Mouse (Mus musculus): ENCODE data around the gene Gm7579. TPM values are rescaled to one million over a fixed set of nuclear protein-coding genes. Genes with fewer than 3 reads are reported as not detected.
A peak's percentile ranks its signal among the peaks of the same experiment; 100 is the strongest.
"Not testable (repeated sequence)": the region's sequence is repeated elsewhere in the genome, so short reads cannot be mapped to it uniquely, and the experiment has no call there.

Gene Gm7579
- polyA plus RNA-seq, 1 experiment from 2014 or later, result not detected

GRCm38 (mm10) chr7:142224518-142224917 is 12.9 kb downstream of the Gm7579 start:
- 59% methylated on average over 2 of the region's 2 CpGs for WGBS

DNA sequence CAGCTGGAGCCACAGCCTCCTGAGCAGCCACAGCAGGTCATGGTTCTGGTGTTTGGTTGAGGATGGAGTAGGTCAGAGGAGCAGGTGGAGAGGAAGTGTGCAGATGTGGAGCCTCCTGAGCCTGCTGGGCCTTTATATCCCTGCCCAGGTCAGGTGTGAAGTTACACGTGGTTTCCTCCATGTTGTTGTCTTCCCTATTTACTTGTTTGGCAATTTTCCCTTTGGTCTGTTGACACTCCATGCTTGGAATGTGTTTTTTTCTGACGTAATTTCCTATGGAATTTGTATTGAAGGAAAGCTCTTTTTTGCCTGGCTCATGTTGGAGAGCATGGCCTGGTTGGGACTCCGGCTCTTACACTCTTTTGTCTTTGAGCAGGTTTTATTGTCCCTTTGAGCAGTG is 18.2 kb downstream of the Gm7579 start, which contains the start of gene Krtap5-5:
Gene Krtap5-5 (minus strand): TSS at position 101 of the 400 bp plus-strand sequence.
- H3K27ac ChIP-seq (replicated peaks); H3K4me1 ChIP-seq (replicated peaks); H3K4me3 ChIP-seq; H3K27me3 ChIP-seq; H3K9ac ChIP-seq; H3K4me2 ChIP-seq; H3K36me3 ChIP-seq; ATAC-seq (ENCODE audit: low FRiP score, low read depth); H3K9me3 ChIP-seq: not testable (repeated sequence)
- 59% methylated on average over 3 of the region's 3 CpGs for WGBS

More at GRCm38 (mm10) chr7:142224518-142224917, 12.9 kb downstream of the Gm7579 start:
- Histone ChIP-seq H3K9ac (no peak overlapping the region), H3K27me3 (no peaks in the 10 kb centered on the region), H3K4me3 (no peak overlapping the region), H3K27ac (replicated peaks) (no peak overlapping the region), H3K4me1 (replicated peaks) (no peaks in the 10 kb centered on the region), H3K4me2 (no peak overlapping the region), H3K9me3 (no peaks in the 10 kb centered on the region), H3K36me3 (no peaks in the 10 kb centered on the region)
- ATAC-seq (ENCODE audit: low FRiP score, low read depth), result no peak

DNA sequence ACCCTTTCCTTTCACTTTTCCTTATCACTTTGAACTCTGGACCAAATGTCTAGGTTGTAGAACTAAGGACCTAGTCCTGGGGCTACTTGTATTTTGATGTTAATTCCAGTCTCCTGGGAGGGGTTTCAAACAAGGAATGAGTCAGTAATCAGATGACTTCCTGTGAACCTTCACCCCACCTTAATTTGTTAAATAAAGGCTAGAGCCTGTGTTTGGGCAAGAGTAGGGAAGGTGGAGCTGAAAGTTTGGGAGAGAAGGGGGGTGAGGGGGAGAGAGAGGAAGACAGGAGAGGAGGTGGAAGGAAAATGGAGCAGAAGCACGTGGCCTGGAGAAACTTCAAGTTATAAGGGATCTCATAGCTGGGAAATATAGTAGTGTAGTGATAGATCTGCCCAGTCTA is 19.9 kb downstream of the Gm7579 start:
- Histone ChIP-seq H3K4me1 (replicated peaks) (no peaks in the 10 kb centered on the region), H3K27ac (replicated peaks) (no peak overlapping the region), H3K4me2 (no peak overlapping the region), H3K4me3 (no peak overlapping the region), H3K27me3 (no peaks in the 10 kb centered on the region), H3K9ac (no peak overlapping the region), H3K36me3 (no peaks in the 10 kb centered on the region), H3K9me3 (no peaks in the 10 kb centered on the region)
- ATAC-seq (ENCODE audit: low FRiP score, low read depth), result no peak
- WGBS, result 26% methylated on average over 1 of the region's 1 CpGs

- ATAC-seq (ENCODE audit: low FRiP score, low read depth), result no peak
- Histone ChIP-seq H3K9me3 (no peaks in the 10 kb centered on the region), H3K4me3 (no peak within 1 kb of the TSS), H3K36me3 (no peaks in the 10 kb centered on the region), H3K9ac (no peak within 1 kb of the TSS), H3K27ac (replicated peaks) (no peak within 1 kb of the TSS), H3K4me1 (replicated peaks) (no peaks in the 10 kb centered on the region), H3K27me3 (no peaks in the 10 kb centered on the region), H3K4me2 (no peak within 1 kb of the TSS)
- WGBS, result 55% methylated on average over 2 of the region's 2 CpGs
Measured at GRCm38 (mm10) chr7:142240978-142241377, 29.3 kb downstream of the Gm7579 start, which contains the start of gene Gm40460. Gene Gm40460, minus strand, starts transcription at chr7:142241078.

DNA sequence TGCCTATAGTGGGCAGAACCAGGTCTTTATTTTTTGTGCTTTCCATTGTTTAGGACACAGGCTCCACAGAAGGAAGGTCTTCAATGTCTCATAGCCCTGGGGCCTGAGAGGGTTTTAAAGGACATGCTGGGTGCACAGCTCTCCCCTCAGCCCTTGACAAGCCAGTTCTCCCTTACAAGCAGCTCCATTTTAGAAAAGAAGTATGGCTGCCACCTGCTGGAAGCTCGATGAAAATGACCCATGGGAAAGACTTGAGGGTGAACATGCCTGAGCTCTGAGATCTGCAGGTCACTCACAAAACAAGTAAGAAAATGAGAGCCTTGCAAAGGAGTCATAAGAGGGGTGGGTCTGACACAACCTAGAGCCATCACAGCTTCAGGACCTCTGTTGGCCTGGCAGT is 38.2 kb downstream of the Gm7579 start:
- H3K36me3 ChIP-seq, result no peaks in the 10 kb centered on the region
- H3K27me3 ChIP-seq, result no peaks in the 10 kb centered on the region
- no peak overlapping the region for H3K27ac ChIP-seq (replicated peaks)
- no peak for ATAC-seq (ENCODE audit: low FRiP score, low read depth)
- no peak overlapping the region for H3K4me3 ChIP-seq
- H3K4me2 ChIP-seq, result no peak overlapping the region
- no peaks in the 10 kb centered on the region for H3K4me1 ChIP-seq (replicated peaks)
- H3K9me3 ChIP-seq, result no peaks in the 10 kb centered on the region
- H3K9ac ChIP-seq, result no peak overlapping the region
- WGBS, result 3% methylated on average over 1 of the region's 1 CpGs

DNA sequence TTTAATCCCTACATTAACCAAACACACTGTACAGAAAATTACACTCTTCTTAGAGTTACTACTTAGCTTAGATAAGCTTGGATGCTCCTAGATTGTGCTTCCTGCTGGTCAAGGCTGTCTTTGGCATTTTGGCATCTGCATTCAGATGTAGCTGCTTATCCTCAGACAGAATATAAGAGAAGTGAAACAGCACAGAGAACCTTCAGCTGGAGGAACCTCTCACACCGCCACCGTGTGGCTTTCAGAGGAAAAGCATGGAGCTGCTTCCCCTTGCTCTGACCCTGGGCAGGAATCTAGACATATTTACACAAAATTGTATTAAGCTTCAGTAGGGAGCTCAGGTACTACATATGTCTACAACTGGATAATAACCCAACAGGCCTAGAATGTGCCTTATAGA is 43.9 kb downstream of the Gm7579 start:
- Histone ChIP-seq H3K27me3 (no peaks in the 10 kb centered on the region), H3K4me3 (no peak overlapping the region), H3K36me3 (no peaks in the 10 kb centered on the region), H3K9me3 (no peaks in the 10 kb centered on the region), H3K27ac (replicated peaks) (no peak overlapping the region), H3K4me2 (no peak overlapping the region), H3K9ac (no peak overlapping the region), H3K4me1 (replicated peaks) (no peaks in the 10 kb centered on the region)
- WGBS, result 0% methylated on average over 2 of the region's 2 CpGs
- ATAC-seq (ENCODE audit: low FRiP score, low read depth), result 0 out of 2 replicates have a peak, but pooled peaks have one; percentile 15

GRCm38 (mm10) chr7:142258254-142258653 is 46.6 kb downstream of the Gm7579 start, which contains the start of gene Gm2431:
Gene Gm2431, minus strand, starts transcription at chr7:142258354.
- ATAC-seq (ENCODE audit: low FRiP score, low read depth), result not testable (repeated sequence)
- 53% methylated on average over 1 of the region's 1 CpGs for WGBS

More at GRCm38 (mm10) chr7:142258254-142258653, 46.6 kb downstream of the Gm7579 start, which contains the start of gene Gm2431:
- H3K27ac ChIP-seq (replicated peaks); H3K36me3 ChIP-seq; H3K4me3 ChIP-seq; H3K4me1 ChIP-seq (replicated peaks); H3K9ac ChIP-seq; H3K4me2 ChIP-seq; H3K27me3 ChIP-seq; H3K9me3 ChIP-seq: not testable (repeated sequence)

Other genes starting within 250 kb of the Gm7579 start
- 50.8 and 53.4 TPM in 2 replicates for gene Mob2, start 150.8 kb upstream of the Gm7579 start, polyA plus RNA-seq (2015; fragmentation: Nextera tagmentation; extraction: Ambion mirVana)
- gene Dusp8, start 116.0 kb upstream of the Gm7579 start, polyA plus RNA-seq (2015; fragmentation: Nextera tagmentation; extraction: Ambion mirVana), result 117 and 134 TPM in 2 replicates
- 0.43 TPM in 1 of 2 replicates, not detected in the other for gene Gm45618, start 91.1 kb upstream of the Gm7579 start, polyA plus RNA-seq (2015; fragmentation: Nextera tagmentation; extraction: Ambion mirVana)
- gene Gm39115, start 75.8 kb upstream of the Gm7579 start, polyA plus RNA-seq (2015; fragmentation: Nextera tagmentation; extraction: Ambion mirVana), result not detected in 2 replicates
- gene Gm45337, start 67.3 kb upstream of the Gm7579 start, polyA plus RNA-seq (2015; fragmentation: Nextera tagmentation; extraction: Ambion mirVana), result not detected in 2 replicates
- gene Gm29735, start 54.7 kb upstream of the Gm7579 start, polyA plus RNA-seq (2015; fragmentation: Nextera tagmentation; extraction: Ambion mirVana), result not detected in 2 replicates
- 0.14 TPM in 1 of 2 replicates, not detected in the other for gene Gm4553, start 46.1 kb upstream of the Gm7579 start, polyA plus RNA-seq (2015; fragmentation: Nextera tagmentation; extraction: Ambion mirVana)
- gene Krtap5-2, start 35.9 kb upstream of the Gm7579 start, polyA plus RNA-seq (2015; fragmentation: Nextera tagmentation; extraction: Ambion mirVana), result not detected in 2 replicates
- not detected in 2 replicates for gene Gm10153, start 21.5 kb upstream of the Gm7579 start, polyA plus RNA-seq (2015; fragmentation: Nextera tagmentation; extraction: Ambion mirVana)
- not detected in 2 replicates for gene Krtap5-3, start 10.5 kb upstream of the Gm7579 start, polyA plus RNA-seq (2015; fragmentation: Nextera tagmentation; extraction: Ambion mirVana)
- gene Krtap5-5, start 18.1 kb downstream of the Gm7579 start, polyA plus RNA-seq (2015; fragmentation: Nextera tagmentation; extraction: Ambion mirVana), result not detected in 2 replicates
- not detected in 2 replicates for gene Gm40460, start 29.2 kb downstream of the Gm7579 start, polyA plus RNA-seq (2015; fragmentation: Nextera tagmentation; extraction: Ambion mirVana)
- not detected in 2 replicates for gene Gm2431, start 46.5 kb downstream of the Gm7579 start, polyA plus RNA-seq (2015; fragmentation: Nextera tagmentation; extraction: Ambion mirVana)
- not detected in 2 replicates for gene Gm4559, start 62.5 kb downstream of the Gm7579 start, polyA plus RNA-seq (2015; fragmentation: Nextera tagmentation; extraction: Ambion mirVana)
- gene Krtap5-1, start 85.3 kb downstream of the Gm7579 start, polyA plus RNA-seq (2015; fragmentation: Nextera tagmentation; extraction: Ambion mirVana), result not detected in 2 replicates
- not detected in 2 replicates for gene Krtap5-4, start 91.7 kb downstream of the Gm7579 start, polyA plus RNA-seq (2015; fragmentation: Nextera tagmentation; extraction: Ambion mirVana)
- gene Ifitm10, start 161.9 kb downstream of the Gm7579 start, polyA plus RNA-seq (2015; fragmentation: Nextera tagmentation; extraction: Ambion mirVana), result 8.4 and 8.7 TPM in 2 replicates
- gene Gm49369, start 170.8 kb downstream of the Gm7579 start, polyA plus RNA-seq (2015; fragmentation: Nextera tagmentation; extraction: Ambion mirVana), result 1.9 TPM in 1 of 2 replicates, not detected in the other
- 300 and 306 TPM in 2 replicates for gene Ctsd, start 176.2 kb downstream of the Gm7579 start, polyA plus RNA-seq (2015; fragmentation: Nextera tagmentation; extraction: Ambion mirVana)
- gene Syt8, start 223.0 kb downstream of the Gm7579 start, polyA plus RNA-seq (2015; fragmentation: Nextera tagmentation; extraction: Ambion mirVana), result not detected in 2 replicates
- 0.79 and 1.4 TPM in 2 replicates for gene Tnni2, start 229.9 kb downstream of the Gm7579 start, polyA plus RNA-seq (2015; fragmentation: Nextera tagmentation; extraction: Ambion mirVana)
- gene Lsp1, start 248.9 kb downstream of the Gm7579 start, polyA plus RNA-seq (2015; fragmentation: Nextera tagmentation; extraction: Ambion mirVana), result 4.5 and 7.6 TPM in 2 replicates

Data from hindbrain, embryonic 15.5 days (tissue).